Mouse (Mus musculus) heart, embryonic 11.5 days (tissue): Measurements from ENCODE around the gene Mad2l1bp. TPM values are rescaled to one million over a fixed set of nuclear protein-coding genes. Genes with fewer than 3 reads are reported as not detected.

Experiments
- ATAC-seq: fragments of 200-750 bp; cut with Nextera tagmentation; replicated peaks from 2 replicates; pipeline ENCODE4 v1.8.0; 2017; ENCODE audit warnings: moderate library complexity; ENCODE audit not compliant: insufficient number of reproducible peaks, low FRiP score, low TSS enrichment
- H3K27ac ChIP-seq: fragments of 300-500 bp; sonication (generic); 2 replicates; pipeline ENCODE4 v1.5.1; 2014; ENCODE audit warnings: mild to moderate bottlenecking, low read depth, low read length
- H3K27me3 ChIP-seq: fragments of 300-500 bp; sonication (generic); 2 replicates; pipeline ENCODE4 v1.6.1; 2014; ENCODE audit warnings: mild to moderate bottlenecking, low read length, mixed read lengths; ENCODE audit not compliant: control insufficient read depth, insufficient read depth
- H3K36me3 ChIP-seq: fragments of 300-500 bp; sonication (generic); 2 replicates; pipeline ENCODE4 v1.6.1; 2014; ENCODE audit warnings: mild to moderate bottlenecking, low read length, moderate library complexity, mixed read lengths; ENCODE audit not compliant: control insufficient read depth, insufficient read depth
- H3K4me1 ChIP-seq: fragments of 300-500 bp; sonication (generic); 2 replicates; pipeline ENCODE4 v1.6.1; 2014; ENCODE audit warnings: low read length; ENCODE audit not compliant: control insufficient read depth, insufficient read depth
- H3K4me2 ChIP-seq: fragments of 300-500 bp; sonication (generic); 2 replicates; pipeline ENCODE4 v1.6.1; 2014; ENCODE audit warnings: mild to moderate bottlenecking, moderate library complexity
- H3K4me3 ChIP-seq: fragments of 300-500 bp; sonication (generic); 2 replicates; pipeline ENCODE4 v1.5.1; 2014; ENCODE audit warnings: low read depth, low read length
- H3K9ac ChIP-seq: fragments of 300-500 bp; sonication (generic); 2 replicates; pipeline ENCODE4 v1.6.1; 2014; ENCODE audit warnings: mild to moderate bottlenecking, low read depth, low read length, moderate library complexity
- H3K9me3 ChIP-seq: fragments of 300-500 bp; sonication (generic); replicated peaks from 2 replicates; pipeline ENCODE4 v1.6.1; 2016; ENCODE audit warnings: low read length; ENCODE audit not compliant: control insufficient read depth
- WGBS: fragments of 180-500 bp; shearing (Covaris S2); extraction: QIAGEN DNeasy Blood & Tissue Kit; methylation state at CpG from one replicate; pipeline ENCODE4 v1.1.7; 2014; ENCODE audit not compliant: insufficient replicate concordance; 5-methylcytosine and 5-hydroxymethylcytosine counted together
- polyA plus RNA-seq: library from polyadenylated mRNA; unstranded; fragments of >200 nt; fragmentation: Nextera tagmentation; extraction: Ambion mirVana; gene quantifications from 2 replicates; pipeline ENCODE4 v1.2.1, GENCODE M21; 2014

The Mad2l1bp gene
- polyA plus RNA-seq = 38.8 and 39.8 TPM in 2 replicates

GRCm38 (mm10) chr17:46152847-46153782, at the start of gene Mad2l1bp:
Gene Mad2l1bp, minus strand, starts transcription at chr17:46153553.
- peak within 1 kb of the TSS; percentile 85 for H3K4me2 ChIP-seq
- H3K9ac ChIP-seq = peak within 1 kb of the TSS; percentile 83
- ATAC-seq = peak; percentile 94
- 6% methylated on average over 33 of the region's 33 CpGs for WGBS
- no peaks in the 10 kb centered on the region for H3K27me3 ChIP-seq
- H3K27ac ChIP-seq = peak within 1 kb of the TSS; percentile 76
- H3K4me3 ChIP-seq = peak within 1 kb of the TSS; percentile 81
- H3K4me1 ChIP-seq = peaks cover 5% of the 10 kb centered on the region
- no peaks in the 10 kb centered on the region for H3K9me3 ChIP-seq
- peaks cover 3% of the 10 kb centered on the region; the same call in 1 of the 2 replicates for H3K36me3 ChIP-seq

- H3K9ac ChIP-seq = peak overlapping the region; percentile 90
- no peaks in the 10 kb centered on the region for H3K9me3 ChIP-seq
- H3K4me1 ChIP-seq = peaks cover 17% of the 10 kb centered on the region
- no peaks in the 10 kb centered on the region for H3K27me3 ChIP-seq
- peaks cover 19% of the 10 kb centered on the region for H3K36me3 ChIP-seq
- ATAC-seq = no peak
- H3K27ac ChIP-seq = peak overlapping the region; percentile 85
- H3K4me2 ChIP-seq = peak overlapping the region; percentile 92
- peak overlapping the region; percentile 63 for H3K4me3 ChIP-seq
- under 1% methylated on average over 20 of the region's 20 CpGs for WGBS
These were observed 49.7 kb upstream of the Mad2l1bp start for GRCm38 (mm10) chr17:46203078-46203477.

- Histone ChIP-seq H3K27me3 (no peaks in the 10 kb centered on the region), H3K36me3 (peaks cover 15% of the 10 kb centered on the region)
These were observed 49.2 kb upstream of the Mad2l1bp start, which contains the start of the genes Polh and Xpo5 for GRCm38 (mm10) chr17:46202421-46203071. Gene Polh, minus strand, starts transcription at chr17:46202645. Gene Xpo5, plus strand, starts transcription at chr17:46202782.

GRCm38 (mm10) chr17:46201151-46201550, 47.8 kb upstream of the Mad2l1bp start:
- Histone ChIP-seq H3K27ac (no peak overlapping the region), H3K36me3 (peaks cover 17% of the 10 kb centered on the region; the same call in 1 of the 2 replicates), H3K4me1 (peaks cover 17% of the 10 kb centered on the region), H3K27me3 (no peaks in the 10 kb centered on the region), H3K9ac (no peak overlapping the region), H3K9me3 (no peaks in the 10 kb centered on the region), H3K4me2 (peak overlapping the region; percentile 92), H3K4me3 (peak overlapping the region; percentile 63)
- WGBS = 67% methylated on average over 6 of the region's 6 CpGs
- ATAC-seq = no peak

More at GRCm38 (mm10) chr17:46202421-46203071, 49.2 kb upstream of the Mad2l1bp start, which contains the start of the genes Polh and Xpo5:
- peak within 1 kb of the TSS; percentile 90 for H3K9ac ChIP-seq
- H3K9me3 ChIP-seq = no peaks in the 10 kb centered on the region
- under 1% methylated on average over 66 of the region's 66 CpGs for WGBS
- H3K4me1 ChIP-seq = peaks cover 17% of the 10 kb centered on the region
- H3K27ac ChIP-seq = peak within 1 kb of the TSS; percentile 85
- peak; percentile 88 for ATAC-seq
- peak within 1 kb of the TSS; percentile 92 for H3K4me2 ChIP-seq
- peak within 1 kb of the TSS; percentile 63 for H3K4me3 ChIP-seq

GRCm38 (mm10) chr17:46188829-46189228, 35.5 kb upstream of the Mad2l1bp start:
- peaks cover 36% of the 10 kb centered on the region for H3K36me3 ChIP-seq
- ATAC-seq = no peak
- no peak overlapping the region for H3K9ac ChIP-seq
- no peak overlapping the region for H3K4me2 ChIP-seq
- no peak overlapping the region for H3K27ac ChIP-seq
- H3K4me1 ChIP-seq = no peaks in the 10 kb centered on the region
- no peaks in the 10 kb centered on the region for H3K27me3 ChIP-seq
- H3K9me3 ChIP-seq = no peaks in the 10 kb centered on the region
- 82% methylated on average over 2 of the region's 2 CpGs for WGBS
- no peak overlapping the region for H3K4me3 ChIP-seq

- Histone ChIP-seq H3K9me3 (no peaks in the 10 kb centered on the region), H3K4me2 (no peak overlapping the region), H3K27ac (no peak overlapping the region), H3K4me1 (no peaks in the 10 kb centered on the region), H3K4me3 (no peak overlapping the region), H3K27me3 (no peaks in the 10 kb centered on the region), H3K9ac (no peak overlapping the region), H3K36me3 (peaks cover 39% of the 10 kb centered on the region)
- no peak for ATAC-seq
- 88% methylated on average over 4 of the region's 4 CpGs for WGBS
These were observed 28.9 kb upstream of the Mad2l1bp start for GRCm38 (mm10) chr17:46182273-46182672.

- Histone ChIP-seq H3K9ac (no peak overlapping the region), H3K4me3 (no peak overlapping the region), H3K27ac (no peak overlapping the region), H3K4me1 (peaks cover 5% of the 10 kb centered on the region; the same call in 1 of the 2 replicates), H3K9me3 (no peaks in the 10 kb centered on the region), H3K4me2 (no peak overlapping the region), H3K36me3 (peaks cover 32% of the 10 kb centered on the region), H3K27me3 (no peaks in the 10 kb centered on the region)
- 0 out of 2 replicates have a peak, but pooled peaks have one; percentile 10 for ATAC-seq
- whole genome bisulfite sequencing = 70% methylated on average over 3 of the region's 3 CpGs
These were observed 17.2 kb upstream of the Mad2l1bp start for GRCm38 (mm10) chr17:46170538-46170937.

- H3K27me3 ChIP-seq = no peaks in the 10 kb centered on the region
- no peak for ATAC-seq
- H3K36me3 ChIP-seq = peaks cover 44% of the 10 kb centered on the region
- no peak overlapping the region for H3K4me2 ChIP-seq
- H3K9ac ChIP-seq = no peak overlapping the region
- peaks cover 5% of the 10 kb centered on the region; the same call in 1 of the 2 replicates for H3K4me1 ChIP-seq
- WGBS = 78% methylated on average over 5 of the region's 5 CpGs
- no peaks in the 10 kb centered on the region for H3K9me3 ChIP-seq
- H3K27ac ChIP-seq = no peak overlapping the region
- H3K4me3 ChIP-seq = no peak overlapping the region
These were observed 15.4 kb upstream of the Mad2l1bp start for GRCm38 (mm10) chr17:46168768-46169167.
